Mouse (Mus musculus): ENCODE data around the gene Spats2l.

- TF ChIP-seq CTCF (IDR thresholded peaks at IDR 0.05) (no peak), EP300 (IDR thresholded peaks at IDR 0.05; ENCODE audit: insufficient read depth, low read depth, low read length) (no peak)
Observed at GRCm38 (mm10) chr1:57851871-57852270, 77.9 kb downstream of the Spats2l start.
